Mouse (Mus musculus): Measurements from ENCODE around the gene Arid1b. TPM values are rescaled to one million over a fixed set of nuclear protein-coding genes. Genes with fewer than 3 reads are reported as not detected.

Arid1b gene
- polyA plus RNA-seq, 1 experiment: 2.6 TPM

GRCm38 (mm10) chr17:5179412-5179811, 185.3 kb downstream of the Arid1b start:
- Histone ChIP-seq H3K36me3 (ENCODE audit: control insufficient read depth) (no peaks in the 10 kb centered on the region), H3K4me3 (replicated peaks) (no peak overlapping the region), H3K4me1 (ENCODE audit: control insufficient read depth) (peaks cover 40% of the 10 kb centered on the region), H3K27me3 (ENCODE audit: control insufficient read depth) (no peaks in the 10 kb centered on the region), H3K9me3 (ENCODE audit: control insufficient read depth, low read length) (no peaks in the 10 kb centered on the region)
- TF ChIP-seq GATA1 (IDR thresholded peaks at IDR 0.05; ENCODE audit: low read length) (no peak), TAL1 (IDR thresholded peaks at IDR 0.05; ENCODE audit: low read length) (no peak)

- no peaks in the 10 kb centered on the region for H3K36me3 ChIP-seq (ENCODE audit: control insufficient read depth)
- H3K4me1 ChIP-seq (ENCODE audit: control insufficient read depth): peaks cover 36% of the 10 kb centered on the region
Measured at GRCm38 (mm10) chr17:5179925-5180525, 185.9 kb downstream of the Arid1b start.

GRCm38 (mm10) chr17:5180925-5181324, 186.8 kb downstream of the Arid1b start:
- H3K36me3 ChIP-seq (ENCODE audit: control insufficient read depth): no peaks in the 10 kb centered on the region
- peaks cover 33% of the 10 kb centered on the region for H3K4me1 ChIP-seq (ENCODE audit: control insufficient read depth)
- H3K4me3 ChIP-seq (replicated peaks): no peak overlapping the region
- no peaks in the 10 kb centered on the region for H3K27me3 ChIP-seq (ENCODE audit: control insufficient read depth)
- TF ChIP-seq TAL1 (IDR thresholded peaks at IDR 0.05; ENCODE audit: low read length) (no peak), GATA1 (IDR thresholded peaks at IDR 0.05; ENCODE audit: low read length) (no peak)
- H3K9me3 ChIP-seq (ENCODE audit: control insufficient read depth, low read length): no peaks in the 10 kb centered on the region

More at GRCm38 (mm10) chr17:5179925-5180525, 185.9 kb downstream of the Arid1b start:
- Histone ChIP-seq H3K27me3 (ENCODE audit: control insufficient read depth) (no peaks in the 10 kb centered on the region), H3K4me3 (replicated peaks) (no peak overlapping the region), H3K9me3 (ENCODE audit: control insufficient read depth, low read length) (no peaks in the 10 kb centered on the region)
- TF ChIP-seq TAL1 (IDR thresholded peaks at IDR 0.05; ENCODE audit: low read length): no peak
- TF ChIP-seq GATA1 (IDR thresholded peaks at IDR 0.05; ENCODE audit: low read length): no peak

GRCm38 (mm10) chr17:5182493-5182892, 188.4 kb downstream of the Arid1b start:
- H3K4me1 ChIP-seq (ENCODE audit: control insufficient read depth): peaks cover 35% of the 10 kb centered on the region
- no peak for TF ChIP-seq GATA1 (IDR thresholded peaks at IDR 0.05; ENCODE audit: low read length)
- no peak for TF ChIP-seq TAL1 (IDR thresholded peaks at IDR 0.05; ENCODE audit: low read length)
- no peaks in the 10 kb centered on the region for H3K36me3 ChIP-seq (ENCODE audit: control insufficient read depth)

GRCm38 (mm10) chr17:5185501-5185900, 191.4 kb downstream of the Arid1b start:
- H3K9me3 ChIP-seq (ENCODE audit: control insufficient read depth, low read length): no peaks in the 10 kb centered on the region
- no peak overlapping the region for H3K4me3 ChIP-seq (replicated peaks)
- peaks cover 45% of the 10 kb centered on the region for H3K4me1 ChIP-seq (ENCODE audit: control insufficient read depth)
- H3K36me3 ChIP-seq (ENCODE audit: control insufficient read depth): no peaks in the 10 kb centered on the region; the same call in 1 of the 2 replicates
- TF ChIP-seq TAL1 (IDR thresholded peaks at IDR 0.05; ENCODE audit: low read length) (no peak), GATA1 (IDR thresholded peaks at IDR 0.05; ENCODE audit: low read length) (no peak)
- no peaks in the 10 kb centered on the region for H3K27me3 ChIP-seq (ENCODE audit: control insufficient read depth)

More at GRCm38 (mm10) chr17:5182493-5182892, 188.4 kb downstream of the Arid1b start:
- H3K4me3 ChIP-seq (replicated peaks): no peak overlapping the region
- H3K9me3 ChIP-seq (ENCODE audit: control insufficient read depth, low read length): no peaks in the 10 kb centered on the region
- no peaks in the 10 kb centered on the region for H3K27me3 ChIP-seq (ENCODE audit: control insufficient read depth)

GRCm38 (mm10) chr17:5187546-5187945, 193.4 kb downstream of the Arid1b start:
- Histone ChIP-seq H3K36me3 (ENCODE audit: control insufficient read depth) (no peaks in the 10 kb centered on the region; the same call in 1 of the 2 replicates), H3K4me1 (ENCODE audit: control insufficient read depth) (peaks cover 56% of the 10 kb centered on the region), H3K4me3 (replicated peaks) (no peak overlapping the region), H3K27me3 (ENCODE audit: control insufficient read depth) (no peaks in the 10 kb centered on the region), H3K9me3 (ENCODE audit: control insufficient read depth, low read length) (no peaks in the 10 kb centered on the region)
- TF ChIP-seq TAL1 (IDR thresholded peaks at IDR 0.05; ENCODE audit: low read length) (no peak), GATA1 (IDR thresholded peaks at IDR 0.05; ENCODE audit: low read length) (no peak)

GRCm38 (mm10) chr17:5188400-5188799, 194.3 kb downstream of the Arid1b start:
- Histone ChIP-seq H3K4me3 (replicated peaks) (no peak overlapping the region), H3K27me3 (ENCODE audit: control insufficient read depth) (no peaks in the 10 kb centered on the region), H3K4me1 (ENCODE audit: control insufficient read depth) (peaks cover 59% of the 10 kb centered on the region), H3K36me3 (ENCODE audit: control insufficient read depth) (no peaks in the 10 kb centered on the region; the same call in 1 of the 2 replicates), H3K9me3 (ENCODE audit: control insufficient read depth, low read length) (no peaks in the 10 kb centered on the region)
- TF ChIP-seq GATA1 (IDR thresholded peaks at IDR 0.05; ENCODE audit: low read length) (no peak), TAL1 (IDR thresholded peaks at IDR 0.05; ENCODE audit: low read length) (no peak)

- TF ChIP-seq GATA1 (IDR thresholded peaks at IDR 0.05; ENCODE audit: low read length): no peak
- TF ChIP-seq TAL1 (IDR thresholded peaks at IDR 0.05; ENCODE audit: low read length): no peak
- H3K4me3 ChIP-seq (replicated peaks): peak overlapping the region; percentile 74
- H3K9me3 ChIP-seq (ENCODE audit: control insufficient read depth, low read length): no peaks in the 10 kb centered on the region
- no peaks in the 10 kb centered on the region for H3K27me3 ChIP-seq (ENCODE audit: control insufficient read depth)
- no peaks in the 10 kb centered on the region; the same call in 1 of the 2 replicates for H3K36me3 ChIP-seq (ENCODE audit: control insufficient read depth)
- H3K4me1 ChIP-seq (ENCODE audit: control insufficient read depth): peaks cover 69% of the 10 kb centered on the region
Measured at GRCm38 (mm10) chr17:5189551-5190351, 195.6 kb downstream of the Arid1b start.

- Histone ChIP-seq H3K9me3 (ENCODE audit: control insufficient read depth, low read length) (no peaks in the 10 kb centered on the region), H3K36me3 (ENCODE audit: control insufficient read depth) (no peaks in the 10 kb centered on the region; the same call in 1 of the 2 replicates), H3K4me1 (ENCODE audit: control insufficient read depth) (peaks cover 73% of the 10 kb centered on the region), H3K4me3 (replicated peaks) (peak overlapping the region; percentile 74), H3K27me3 (ENCODE audit: control insufficient read depth) (no peaks in the 10 kb centered on the region)
- TF ChIP-seq TAL1 (IDR thresholded peaks at IDR 0.05; ENCODE audit: low read length) (no peak), GATA1 (IDR thresholded peaks at IDR 0.05; ENCODE audit: low read length) (no peak)
Measured at GRCm38 (mm10) chr17:5190367-5190766, 196.2 kb downstream of the Arid1b start.
